Mouse (Mus musculus): Measurements from ENCODE around the gene Tcirg1. TPM values are rescaled to one million over a fixed set of nuclear protein-coding genes. Genes with fewer than 3 reads are reported as not detected.
A peak's percentile ranks its signal among the peaks of the same experiment; 100 is the strongest.

Tcirg1 gene
- polyA plus RNA-seq, 1 experiment from 2014 or later: 13.3 TPM

- no peak within 1 kb of the TSS for H3K4me2 ChIP-seq (replicated peaks)
- no peaks in the 10 kb centered on the region for H3K9me3 ChIP-seq (ENCODE audit: control insufficient read depth, low read length)
- peak; percentile 69; the same call in 1 of the 2 replicates for ATAC-seq (ENCODE audit: low FRiP score)
- no peak within 1 kb of the TSS for H3K4me3 ChIP-seq (replicated peaks; ENCODE audit: low read length)
- no peaks in the 10 kb centered on the region for H3K27me3 ChIP-seq (ENCODE audit: control insufficient read depth, insufficient read depth, low read length)
- peak; percentile 62 for DNase-seq (ENCODE audit: low spot score)
- no peaks in the 10 kb centered on the region for H3K36me3 ChIP-seq (replicated peaks; ENCODE audit: control insufficient read depth, insufficient read depth)
- 52% methylated on average over 12 of the region's 12 CpGs for WGBS
- H3K27ac ChIP-seq: peak within 1 kb of the TSS; percentile 53
- 0 out of 2 replicates have a peak, but pooled peaks cover 12% of the 10 kb centered on the region for H3K4me1 ChIP-seq (replicated peaks; ENCODE audit: control insufficient read depth, insufficient read depth, low read length)
- H3K9ac ChIP-seq: no peak within 1 kb of the TSS
Measured at GRCm38 (mm10) chr19:3929211-3929941, 22.4 kb upstream of the Tcirg1 start, which contains the start of gene Aldh3b1. Aldh3b1 (minus strand) TSS chr19:3929808.

- Histone ChIP-seq H3K4me2 (replicated peaks) (no peak overlapping the region), H3K27ac (peak overlapping the region; percentile 53; the same call in 1 of the 2 replicates), H3K36me3 (replicated peaks; ENCODE audit: control insufficient read depth, insufficient read depth) (no peaks in the 10 kb centered on the region), H3K4me1 (replicated peaks; ENCODE audit: control insufficient read depth, insufficient read depth, low read length) (0 out of 2 replicates have a peak, but pooled peaks cover 12% of the 10 kb centered on the region), H3K9ac (no peak overlapping the region), H3K4me3 (replicated peaks; ENCODE audit: low read length) (no peak overlapping the region), H3K9me3 (ENCODE audit: control insufficient read depth, low read length) (no peaks in the 10 kb centered on the region), H3K27me3 (ENCODE audit: control insufficient read depth, insufficient read depth, low read length) (no peaks in the 10 kb centered on the region)
- DNase-seq (ENCODE audit: low spot score): no peak
- ATAC-seq (ENCODE audit: low FRiP score): no peak
- WGBS: 71% methylated on average over 4 of the region's 4 CpGs
Measured at GRCm38 (mm10) chr19:3928779-3929178, 21.8 kb upstream of the Tcirg1 start.

- no peaks in the 10 kb centered on the region for H3K27me3 ChIP-seq (ENCODE audit: control insufficient read depth, insufficient read depth, low read length)
- H3K36me3 ChIP-seq (replicated peaks; ENCODE audit: control insufficient read depth, insufficient read depth): no peaks in the 10 kb centered on the region
- H3K4me3 ChIP-seq (replicated peaks; ENCODE audit: low read length): no peak overlapping the region
- no peak for ATAC-seq (ENCODE audit: low FRiP score)
- no peak overlapping the region for H3K4me2 ChIP-seq (replicated peaks)
- no peak for DNase-seq (ENCODE audit: low spot score)
- no peak overlapping the region for H3K27ac ChIP-seq
- 0 out of 2 replicates have a peak, but pooled peaks cover 12% of the 10 kb centered on the region for H3K4me1 ChIP-seq (replicated peaks; ENCODE audit: control insufficient read depth, insufficient read depth, low read length)
- H3K9ac ChIP-seq: no peak overlapping the region
- no peaks in the 10 kb centered on the region for H3K9me3 ChIP-seq (ENCODE audit: control insufficient read depth, low read length)
- WGBS: 85% methylated on average over 4 of the region's 4 CpGs
Measured at GRCm38 (mm10) chr19:3927989-3928388, 21.1 kb upstream of the Tcirg1 start.

- Histone ChIP-seq H3K36me3 (replicated peaks; ENCODE audit: control insufficient read depth, insufficient read depth) (no peaks in the 10 kb centered on the region), H3K27ac (no peak overlapping the region), H3K27me3 (ENCODE audit: control insufficient read depth, insufficient read depth, low read length) (no peaks in the 10 kb centered on the region), H3K4me2 (replicated peaks) (no peak overlapping the region), H3K4me3 (replicated peaks; ENCODE audit: low read length) (no peak overlapping the region), H3K9me3 (ENCODE audit: control insufficient read depth, low read length) (no peaks in the 10 kb centered on the region), H3K9ac (no peak overlapping the region), H3K4me1 (replicated peaks; ENCODE audit: control insufficient read depth, insufficient read depth, low read length) (0 out of 2 replicates have a peak, but pooled peaks cover 12% of the 10 kb centered on the region)
- no peak for DNase-seq (ENCODE audit: low spot score)
- ATAC-seq (ENCODE audit: low FRiP score): no peak
- WGBS: 72% methylated on average over 6 of the region's 6 CpGs
Measured at GRCm38 (mm10) chr19:3926685-3927084, 19.8 kb upstream of the Tcirg1 start.

- 0 out of 2 replicates have a peak, but pooled peaks cover 12% of the 10 kb centered on the region for H3K4me1 ChIP-seq (replicated peaks; ENCODE audit: control insufficient read depth, insufficient read depth, low read length)
- no peaks in the 10 kb centered on the region for H3K9me3 ChIP-seq (ENCODE audit: control insufficient read depth, low read length)
- no peaks in the 10 kb centered on the region for H3K27me3 ChIP-seq (ENCODE audit: control insufficient read depth, insufficient read depth, low read length)
- WGBS: 66% methylated on average over 3 of the region's 3 CpGs
- no peak overlapping the region for H3K4me3 ChIP-seq (replicated peaks; ENCODE audit: low read length)
- ATAC-seq (ENCODE audit: low FRiP score) (no peak), DNase-seq (ENCODE audit: low spot score) (no peak)
- H3K27ac ChIP-seq: no peak overlapping the region
- H3K4me2 ChIP-seq (replicated peaks): no peak overlapping the region
- H3K9ac ChIP-seq: no peak overlapping the region
- H3K36me3 ChIP-seq (replicated peaks; ENCODE audit: control insufficient read depth, insufficient read depth): no peaks in the 10 kb centered on the region
Measured at GRCm38 (mm10) chr19:3926279-3926678, 19.3 kb upstream of the Tcirg1 start.

- Histone ChIP-seq H3K9me3 (ENCODE audit: control insufficient read depth, low read length) (no peaks in the 10 kb centered on the region), H3K27ac (no peak overlapping the region), H3K4me2 (replicated peaks) (no peak overlapping the region), H3K9ac (no peak overlapping the region), H3K36me3 (replicated peaks; ENCODE audit: control insufficient read depth, insufficient read depth) (no peaks in the 10 kb centered on the region), H3K4me1 (replicated peaks; ENCODE audit: control insufficient read depth, insufficient read depth, low read length) (0 out of 2 replicates have a peak, but pooled peaks cover 10% of the 10 kb centered on the region), H3K27me3 (ENCODE audit: control insufficient read depth, insufficient read depth, low read length) (no peaks in the 10 kb centered on the region), H3K4me3 (replicated peaks; ENCODE audit: low read length) (no peak overlapping the region)
- DNase-seq (ENCODE audit: low spot score): no peak
- no peak for ATAC-seq (ENCODE audit: low FRiP score)
- 80% methylated on average over 6 of the region's 6 CpGs for WGBS
Measured at GRCm38 (mm10) chr19:3925859-3926258, 18.9 kb upstream of the Tcirg1 start.

- WGBS: 92% methylated on average over 7 of the region's 7 CpGs
- H3K9me3 ChIP-seq (ENCODE audit: control insufficient read depth, low read length): no peaks in the 10 kb centered on the region
- no peak overlapping the region for H3K4me3 ChIP-seq (replicated peaks; ENCODE audit: low read length)
- H3K27me3 ChIP-seq (ENCODE audit: control insufficient read depth, insufficient read depth, low read length): no peaks in the 10 kb centered on the region
- no peak overlapping the region for H3K9ac ChIP-seq
- 0 out of 2 replicates have a peak, but pooled peaks cover 2% of the 10 kb centered on the region for H3K4me1 ChIP-seq (replicated peaks; ENCODE audit: control insufficient read depth, insufficient read depth, low read length)
- no peak overlapping the region for H3K4me2 ChIP-seq (replicated peaks)
- no peak overlapping the region for H3K27ac ChIP-seq
- DNase-seq (ENCODE audit: low spot score) (no peak), ATAC-seq (ENCODE audit: low FRiP score) (no peak)
- no peaks in the 10 kb centered on the region for H3K36me3 ChIP-seq (replicated peaks; ENCODE audit: control insufficient read depth, insufficient read depth)
Measured at GRCm38 (mm10) chr19:3924868-3925267, 17.9 kb upstream of the Tcirg1 start.

GRCm38 (mm10) chr19:3924190-3924589, 17.3 kb upstream of the Tcirg1 start:
- H3K9me3 ChIP-seq (ENCODE audit: control insufficient read depth, low read length): no peaks in the 10 kb centered on the region
- H3K9ac ChIP-seq: no peak overlapping the region
- no peaks in the 10 kb centered on the region for H3K4me1 ChIP-seq (replicated peaks; ENCODE audit: control insufficient read depth, insufficient read depth, low read length)
- H3K27me3 ChIP-seq (ENCODE audit: control insufficient read depth, insufficient read depth, low read length): no peaks in the 10 kb centered on the region
- no peak overlapping the region for H3K4me3 ChIP-seq (replicated peaks; ENCODE audit: low read length)
- H3K27ac ChIP-seq: no peak overlapping the region; the same call in 1 of the 2 replicates
- no peak overlapping the region for H3K4me2 ChIP-seq (replicated peaks)
- no peaks in the 10 kb centered on the region for H3K36me3 ChIP-seq (replicated peaks; ENCODE audit: control insufficient read depth, insufficient read depth)
- 75% methylated on average over 8 of the region's 8 CpGs for WGBS
- ATAC-seq (ENCODE audit: low FRiP score) (no peak), DNase-seq (ENCODE audit: low spot score) (no peak)

GRCm38 (mm10) chr19:3923586-3923985, 16.7 kb upstream of the Tcirg1 start:
- no peak overlapping the region for H3K9ac ChIP-seq
- H3K27me3 ChIP-seq (ENCODE audit: control insufficient read depth, insufficient read depth, low read length): no peaks in the 10 kb centered on the region
- H3K27ac ChIP-seq: no peak overlapping the region
- H3K4me1 ChIP-seq (replicated peaks; ENCODE audit: control insufficient read depth, insufficient read depth, low read length): no peaks in the 10 kb centered on the region
- 57% methylated on average over 13 of the region's 13 CpGs for WGBS
- ATAC-seq (ENCODE audit: low FRiP score) (no peak), DNase-seq (ENCODE audit: low spot score) (no peak)
- no peak overlapping the region for H3K4me2 ChIP-seq (replicated peaks)
- no peak overlapping the region for H3K4me3 ChIP-seq (replicated peaks; ENCODE audit: low read length)
- no peaks in the 10 kb centered on the region for H3K9me3 ChIP-seq (ENCODE audit: control insufficient read depth, low read length)
- H3K36me3 ChIP-seq (replicated peaks; ENCODE audit: control insufficient read depth, insufficient read depth): no peaks in the 10 kb centered on the region

All from hindbrain, embryonic 14.5 days (tissue).